Mouse (Mus musculus) adrenal gland, adult 8-10 months (tissue): ENCODE measurements at regions not wholly inside any gene's neighbourhood (a gene's known extent, or its start where the extent isn't known, plus 50 kb on each side); places are given as distances from the start of the nearest gene placed in this dataset.

ENCODE experiments used
- DNase-seq: peaks from one replicate; pipeline ENCODE4 v3.0.0; 2022

DNA sequence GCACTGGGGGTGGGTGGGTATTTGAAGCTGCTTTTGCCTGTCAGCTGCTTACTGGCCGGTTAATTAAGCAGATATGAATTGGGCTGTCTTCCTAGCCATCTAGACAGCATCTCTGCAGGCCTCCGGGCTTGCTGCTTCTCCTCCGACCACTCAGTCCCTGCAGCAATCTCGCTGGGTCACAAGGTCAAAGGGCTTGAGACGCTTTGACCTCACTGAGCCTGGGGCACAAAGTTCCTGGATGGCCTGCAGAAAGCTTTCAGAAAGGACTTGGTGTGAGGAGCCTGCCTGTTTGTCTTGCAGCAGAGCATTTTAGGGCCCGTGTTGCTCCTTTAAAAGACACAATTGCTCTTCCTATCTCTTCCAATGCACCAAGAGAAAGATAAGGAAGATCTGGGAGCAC is 83.7 kb upstream of the Ppp2r5a start:
- no peak for DNase-seq

GRCm38 (mm10) chr1:191484726-191485425 is 81.8 kb upstream of the Ppp2r5a start:
- DNase-seq = no peak

DNA sequence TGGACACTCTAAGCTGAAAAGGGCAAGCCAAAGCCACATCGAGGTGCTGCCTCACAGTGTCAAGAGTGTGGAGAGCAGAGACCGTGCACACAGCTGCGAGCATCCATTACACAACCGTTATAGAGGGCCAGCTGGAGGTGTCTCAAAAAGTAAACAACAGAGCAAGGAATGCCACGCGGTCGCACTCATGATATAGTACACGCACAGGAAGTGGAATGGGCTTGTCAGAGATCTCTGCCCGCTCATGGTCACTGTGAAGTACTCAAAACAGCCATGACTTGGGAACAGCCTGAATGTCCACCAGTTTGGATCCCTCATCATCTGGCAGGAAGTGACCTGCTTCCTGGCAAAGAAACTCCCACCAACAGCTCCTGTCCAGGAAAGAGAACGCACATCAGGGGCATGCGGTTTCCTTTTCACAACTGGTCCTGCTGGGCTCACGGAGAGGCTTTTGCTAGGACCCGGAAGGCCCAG is 76.9 kb upstream of the Ppp2r5a start:
- peak; percentile 54 for DNase-seq

DNA sequence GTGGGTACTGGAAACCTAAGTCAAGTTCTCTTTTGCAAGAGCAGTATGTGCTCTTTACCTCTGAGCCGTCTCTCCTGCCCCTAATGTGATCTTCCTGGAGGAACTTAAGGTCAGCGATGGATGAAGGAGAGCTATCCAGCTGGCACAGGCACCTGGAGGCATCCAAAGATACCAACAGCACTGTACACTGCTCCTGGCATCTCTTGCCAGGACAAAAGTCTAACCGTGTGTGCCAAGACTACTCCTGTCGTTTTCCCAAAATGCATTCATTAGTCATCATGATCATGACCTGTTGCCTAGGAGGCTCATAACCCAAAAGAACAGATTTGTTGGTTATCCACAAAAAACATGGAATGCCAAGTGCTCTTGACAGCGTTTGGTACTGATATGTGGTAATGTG is 69.5 kb upstream of the Ppp2r5a start:
- no peak for DNase-seq

DNA sequence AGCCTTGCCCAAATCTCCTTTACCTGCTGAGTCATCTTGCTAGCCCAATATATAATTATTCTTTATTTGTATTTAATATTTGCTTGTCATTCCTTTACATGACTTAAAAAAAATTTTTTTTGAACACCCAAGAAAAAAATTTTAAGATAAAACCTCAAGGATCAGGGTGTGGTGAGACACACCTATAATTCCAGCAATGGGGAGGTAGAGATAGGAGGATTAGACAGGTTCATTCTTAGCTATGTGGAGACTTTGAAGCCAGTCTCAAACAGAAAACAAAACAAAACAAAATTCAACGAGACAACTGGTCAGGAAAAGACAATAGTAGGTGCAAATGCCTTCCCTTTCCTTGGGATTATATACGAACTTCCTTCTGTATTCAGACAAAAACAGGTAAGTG is 68.4 kb upstream of the Ppp2r5a start:
- DNase-seq = no peak

GRCm38 (mm10) chr1:191470190-191470985 is 67.3 kb upstream of the Ppp2r5a start:
- DNase-seq = no peak

GRCm38 (mm10) chr1:191468837-191469529 is 65.9 kb upstream of the Ppp2r5a start:
- DNase-seq = no peak

- DNase-seq = no peak
Measured at GRCm38 (mm10) chr1:191466261-191466660, 63.2 kb upstream of the Ppp2r5a start.

GRCm38 (mm10) chr1:191465723-191466122 is 62.7 kb upstream of the Ppp2r5a start:
- DNase-seq = no peak

GRCm38 (mm10) chr1:191465170-191465569 is 62.1 kb upstream of the Ppp2r5a start:
- DNase-seq = no peak

- no peak for DNase-seq
Measured at GRCm38 (mm10) chr1:191461811-191462491, 58.9 kb upstream of the Ppp2r5a start.

GRCm38 (mm10) chr1:191459066-191459465 is 56.0 kb upstream of the Ppp2r5a start:
- no peak for DNase-seq

DNA sequence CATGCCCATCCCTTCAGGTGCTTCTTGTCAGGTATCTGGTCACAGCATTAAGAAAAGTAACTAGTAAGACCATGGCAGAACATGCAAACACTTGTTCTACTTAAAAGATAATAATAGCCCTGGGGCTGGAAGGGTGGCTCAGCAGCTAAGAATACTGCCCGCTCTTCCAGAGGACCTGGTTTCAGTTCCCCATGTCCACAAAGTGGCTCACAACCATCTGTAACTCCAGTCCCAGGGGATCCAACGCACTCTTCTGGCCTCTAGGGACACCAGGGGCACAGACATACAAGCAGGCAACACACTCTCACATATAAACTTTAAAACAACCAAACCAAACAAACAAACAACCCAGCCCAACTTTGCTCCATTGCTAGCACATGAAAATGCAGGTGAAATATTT is 55.2 kb upstream of the Ppp2r5a start:
- no peak for DNase-seq

DNA sequence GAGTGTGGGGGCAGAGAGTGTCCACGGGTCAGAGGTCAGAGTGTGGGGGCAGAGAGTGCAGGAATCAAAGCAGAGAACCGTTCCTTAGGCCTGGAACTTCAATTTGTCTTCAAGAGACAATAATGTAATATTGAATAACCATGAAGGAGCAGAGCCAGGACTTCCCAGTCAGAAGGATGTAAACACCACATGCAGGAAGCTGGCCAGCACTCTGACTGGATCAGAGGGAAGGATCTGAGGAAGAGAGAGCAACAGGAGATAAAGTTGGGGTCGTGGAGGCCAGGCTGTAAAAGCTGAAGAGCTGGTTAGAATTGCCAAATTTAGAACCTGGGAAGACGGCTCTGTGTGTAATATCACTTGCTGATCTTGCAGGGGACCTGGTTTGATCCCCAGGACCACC is 54.0 kb upstream of the Ppp2r5a start:
- DNase-seq = no peak

DNA sequence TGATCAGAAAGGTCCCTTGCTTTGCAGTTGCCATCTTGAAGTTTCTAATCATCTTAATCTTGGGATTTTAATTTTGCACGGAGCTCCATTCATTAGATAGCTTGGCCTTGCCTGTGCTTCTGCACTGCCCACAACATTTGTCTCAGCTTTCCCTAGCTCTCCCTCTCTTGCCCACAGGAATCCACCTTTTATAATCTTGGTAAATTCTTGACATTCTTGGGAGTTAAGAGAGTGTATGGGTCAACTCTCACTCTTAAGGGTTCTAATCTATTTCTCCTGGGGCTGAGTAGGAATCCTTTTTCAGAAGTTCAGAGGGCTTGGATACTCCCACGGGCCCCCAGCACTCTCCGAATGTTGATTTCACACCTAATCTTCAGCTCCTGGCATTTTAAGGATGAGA is 51.5 kb upstream of the Ppp2r5a start:
- no peak for DNase-seq

GRCm38 (mm10) chr1:191453589-191453988 is 50.5 kb upstream of the Ppp2r5a start:
- no peak for DNase-seq
